Mouse (Mus musculus) stomach, postnatal 0 days (tissue): ENCODE measurements around the gene Popdc3.

Experiments used
- CTCF ChIP-seq: IDR thresholded peaks from 2 replicates; pipeline ENCODE4 v1.5.1; 2016; ENCODE audit warnings: antibody characterized with exemption, low read depth, mild to moderate bottlenecking, moderate library complexity
- EP300 ChIP-seq: optimal IDR thresholded peaks from 2 replicates; pipeline ENCODE3; 2016; ENCODE audit warnings: antibody characterized with exemption

DNA sequence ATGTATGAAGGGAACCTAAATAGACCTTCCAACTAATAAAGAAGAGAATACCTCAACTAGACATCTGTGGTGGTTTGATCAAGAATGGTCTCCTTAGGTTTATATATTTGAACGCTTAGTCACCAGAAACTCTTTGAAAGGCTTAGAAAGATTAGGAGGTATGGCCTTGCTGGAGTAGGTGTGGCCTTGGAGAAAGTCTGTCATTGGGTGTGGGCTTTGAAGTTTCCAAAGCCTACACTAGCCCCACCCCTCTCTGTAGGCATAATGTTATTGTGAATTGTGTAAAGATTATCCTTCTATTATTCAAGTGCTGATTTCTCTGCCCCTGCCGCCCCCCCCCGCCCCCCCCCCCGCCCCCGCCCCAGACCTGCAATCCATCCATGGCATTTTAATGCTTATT is 59.6 kb downstream of the Popdc3 start:
- no peak for TF ChIP-seq CTCF
- no peak for TF ChIP-seq EP300
